Mouse (Mus musculus) forebrain, embryonic 16.5 days (tissue): Measurements from ENCODE around the gene Gm11492. TPM values are rescaled to one million over a fixed set of nuclear protein-coding genes. Genes with fewer than 3 reads are reported as not detected.

ENCODE experiments used
- ATAC-seq: fragments of 200-750 bp; cut with Nextera tagmentation; 2 replicates; pipeline ENCODE4 v1.8.0; 2017; ENCODE audit warnings: mild to moderate bottlenecking, moderate library complexity
- H3K27ac ChIP-seq: fragments of 300-500 bp; sonication (generic); 2 replicates; pipeline ENCODE4 v1.5.1; 2014; ENCODE audit warnings: low read length, control low read depth
- H3K27me3 ChIP-seq: fragments of 300-500 bp; sonication (generic); replicated peaks from 2 replicates; pipeline ENCODE4 v1.6.1; 2014; ENCODE audit warnings: low read length; ENCODE audit not compliant: control insufficient read depth, insufficient read depth
- H3K36me3 ChIP-seq: fragments of 300-500 bp; sonication (generic); 2 replicates; pipeline ENCODE4 v1.6.1; 2014; ENCODE audit not compliant: control insufficient read depth, insufficient read depth
- H3K4me1 ChIP-seq: fragments of 300-500 bp; sonication (generic); replicated peaks from 2 replicates; pipeline ENCODE4 v1.6.1; 2014; ENCODE audit warnings: low read length; ENCODE audit not compliant: control insufficient read depth, insufficient read depth
- H3K4me2 ChIP-seq: fragments of 300-500 bp; sonication (generic); 2 replicates; pipeline ENCODE4 v1.6.1; 2014; ENCODE audit warnings: mild to moderate bottlenecking, low read length, control low read depth
- H3K4me3 ChIP-seq: fragments of 300-500 bp; sonication (generic); replicated peaks from 2 replicates; pipeline ENCODE4 v1.5.1; 2014; ENCODE audit warnings: mild to moderate bottlenecking, low read length, control low read depth
- H3K9ac ChIP-seq: fragments of 300-500 bp; sonication (generic); replicated peaks from 2 replicates; pipeline ENCODE4 v1.6.1; 2014; ENCODE audit warnings: low read depth, low read length, control low read depth
- H3K9me3 ChIP-seq: fragments of 300-500 bp; sonication (generic); 2 replicates; pipeline ENCODE4 v1.6.1; 2016; ENCODE audit warnings: low read length; ENCODE audit not compliant: control insufficient read depth
- WGBS: fragments of 180-500 bp; shearing (Covaris S2); extraction: QIAGEN DNeasy Blood & Tissue Kit; methylation state at CpG from one replicate; pipeline ENCODE4 v1.1.7; 2014; 5-methylcytosine and 5-hydroxymethylcytosine counted together
- polyA plus RNA-seq: library from polyadenylated mRNA; unstranded; fragments of >200 nt; fragmentation: Nextera tagmentation; extraction: Ambion mirVana; gene quantifications from 2 replicates; pipeline ENCODE4 v1.2.1, GENCODE M21; 2015

The Gm11492 gene
- polyA plus RNA-seq, 1 experiment from 2014 or later, result not detected

- H3K9ac ChIP-seq, result no peak overlapping the region
- H3K27me3 ChIP-seq, result no peaks in the 10 kb centered on the region
- peaks cover 77% of the 10 kb centered on the region for H3K36me3 ChIP-seq
- H3K4me3 ChIP-seq, result no peak overlapping the region
- no peak overlapping the region for H3K4me2 ChIP-seq
- no peak overlapping the region for H3K27ac ChIP-seq
- ATAC-seq, result no peak
- H3K9me3 ChIP-seq, result peaks cover 2% of the 10 kb centered on the region
- 92% methylated on average over 7 of the region's 7 CpGs for WGBS
- H3K4me1 ChIP-seq, result no peaks in the 10 kb centered on the region
Observed at GRCm38 (mm10) chr11:87613972-87614371, 47.5 kb downstream of the Gm11492 start.

GRCm38 (mm10) chr11:87615551-87615950 is 49.1 kb downstream of the Gm11492 start:
- no peaks in the 10 kb centered on the region for H3K4me1 ChIP-seq
- H3K4me2 ChIP-seq, result no peak overlapping the region
- no peak overlapping the region for H3K9ac ChIP-seq
- no peaks in the 10 kb centered on the region for H3K27me3 ChIP-seq
- H3K4me3 ChIP-seq, result no peak overlapping the region
- 92% methylated on average over 5 of the region's 5 CpGs for WGBS
- no peak overlapping the region for H3K27ac ChIP-seq
- ATAC-seq, result no peak
- peaks cover 72% of the 10 kb centered on the region for H3K36me3 ChIP-seq
- H3K9me3 ChIP-seq, result peaks cover 2% of the 10 kb centered on the region

GRCm38 (mm10) chr11:87615952-87616351 is 49.5 kb downstream of the Gm11492 start:
- Histone ChIP-seq H3K4me3 (no peak overlapping the region), H3K4me1 (no peaks in the 10 kb centered on the region), H3K9me3 (peaks cover 2% of the 10 kb centered on the region), H3K9ac (no peak overlapping the region), H3K27ac (no peak overlapping the region), H3K27me3 (no peaks in the 10 kb centered on the region), H3K36me3 (peaks cover 67% of the 10 kb centered on the region), H3K4me2 (no peak overlapping the region)
- 98% methylated on average over 2 of the region's 2 CpGs for WGBS
- ATAC-seq, result no peak

- H3K36me3 ChIP-seq, result peaks cover 58% of the 10 kb centered on the region
- H3K9ac ChIP-seq, result no peak within 1 kb of the TSS
- ATAC-seq, result no peak
- WGBS, result 90% methylated on average over 57 of the region's 69 CpGs
- H3K4me2 ChIP-seq, result no peak within 1 kb of the TSS
- H3K4me1 ChIP-seq, result no peaks in the 10 kb centered on the region
- no peaks in the 10 kb centered on the region for H3K27me3 ChIP-seq
- no peak within 1 kb of the TSS for H3K4me3 ChIP-seq
- H3K27ac ChIP-seq, result no peak within 1 kb of the TSS
- peaks cover 2% of the 10 kb centered on the region for H3K9me3 ChIP-seq
Observed at GRCm38 (mm10) chr11:87616790-87617474, 50.5 kb downstream of the Gm11492 start, which contains the start of gene Hsf5. Hsf5 (plus strand) TSS chr11:87617164.

GRCm38 (mm10) chr11:87617606-87618005 is 51.2 kb downstream of the Gm11492 start:
- Histone ChIP-seq H3K27ac (no peak overlapping the region), H3K9ac (no peak overlapping the region), H3K9me3 (peaks cover 2% of the 10 kb centered on the region), H3K4me1 (no peaks in the 10 kb centered on the region), H3K36me3 (peaks cover 52% of the 10 kb centered on the region), H3K27me3 (no peaks in the 10 kb centered on the region), H3K4me3 (no peak overlapping the region), H3K4me2 (no peak overlapping the region)
- WGBS, result 95% methylated on average over 32 of the region's 32 CpGs
- ATAC-seq, result no peak

Other genes with a start within 250 kb of the Gm11492 start
- gene Ppm1e, start 207.6 kb upstream of the Gm11492 start, polyA plus RNA-seq, result 23.1 and 26.5 TPM in 2 replicates
- gene Rad51c, start 161.7 kb upstream of the Gm11492 start, polyA plus RNA-seq, result 7.4 and 7.7 TPM in 2 replicates
- gene Tex14, start 161.6 kb upstream of the Gm11492 start, polyA plus RNA-seq, result 0.63 TPM in 1 of 2 replicates, not detected in the other
- gene Sept4, start 2.2 kb downstream of the Gm11492 start, polyA plus RNA-seq, result 21.9 and 22.9 TPM in 2 replicates
- 65.1 and 71.5 TPM in 2 replicates for gene Mtmr4, start 25.5 kb downstream of the Gm11492 start, polyA plus RNA-seq
- 0.45 and 0.46 TPM in 2 replicates for gene Hsf5, start 50.5 kb downstream of the Gm11492 start, polyA plus RNA-seq
- 0.76 and 1.9 TPM in 2 replicates for gene Rnf43, start 96.1 kb downstream of the Gm11492 start, polyA plus RNA-seq
- 133 and 147 TPM in 2 replicates for gene Supt4a, start 170.9 kb downstream of the Gm11492 start, polyA plus RNA-seq
- 26.4 and 47.4 TPM in 2 replicates for gene Tspoap1, start 193.9 kb downstream of the Gm11492 start, polyA plus RNA-seq
- gene Mpo, start 226.9 kb downstream of the Gm11492 start, polyA plus RNA-seq, result 0.29 and 0.80 TPM in 2 replicates